Mouse (Mus musculus): ENCODE data around the gene Ppp3ca.

Gene Ppp3ca

DNA sequence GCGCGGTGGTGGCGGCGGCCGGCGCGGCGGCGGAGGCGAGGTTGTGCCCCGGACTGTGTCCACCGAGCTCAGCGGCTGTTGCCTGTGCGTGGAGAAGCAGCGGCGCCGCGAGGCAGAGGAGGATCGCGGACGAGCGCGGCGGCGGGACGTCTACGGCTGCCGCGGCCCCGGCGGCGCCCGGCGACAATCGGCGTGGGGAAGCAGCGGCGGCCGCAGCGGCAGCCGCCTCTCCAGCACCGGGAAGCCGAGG, at the start of gene Ppp3ca:
Gene Ppp3ca (plus strand): TSS at position 15 of the 250 bp plus-strand sequence.
- no peak for DNase-seq

DNA sequence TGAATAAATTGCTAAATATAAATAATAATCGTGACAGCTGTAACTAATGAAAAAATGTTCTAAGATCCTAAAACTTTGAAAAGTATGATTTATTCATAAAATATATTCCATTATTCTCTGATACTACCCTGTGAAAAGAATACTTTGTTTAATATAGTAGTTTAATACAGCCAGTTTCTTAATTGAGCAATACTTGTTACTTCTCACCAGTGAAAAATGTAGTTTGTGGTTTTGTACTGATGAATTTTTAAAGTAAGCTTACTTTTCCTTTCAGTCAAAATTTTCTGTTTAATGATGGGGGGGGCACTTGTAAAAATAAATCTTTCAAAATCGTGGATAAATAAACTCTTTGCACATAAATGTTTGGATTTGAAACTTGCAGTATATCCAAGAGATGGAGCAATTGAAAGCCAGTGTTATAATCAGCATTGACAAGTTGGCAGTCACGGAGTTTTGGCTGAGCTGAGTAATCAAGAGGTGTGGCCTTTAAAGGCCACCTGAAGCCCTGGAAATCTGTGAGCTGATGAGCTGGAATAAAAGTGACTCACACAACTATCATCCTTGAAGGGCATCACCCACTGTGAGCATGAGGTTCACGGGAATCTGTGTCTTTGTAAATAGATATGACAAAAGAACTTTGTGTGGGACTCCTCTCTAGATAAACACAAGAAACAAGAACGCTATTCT, 29.2 kb upstream of the Ppp3ca start:
- peak in 1 of 2 experiments; percentile 3 for DNase-seq

DNA sequence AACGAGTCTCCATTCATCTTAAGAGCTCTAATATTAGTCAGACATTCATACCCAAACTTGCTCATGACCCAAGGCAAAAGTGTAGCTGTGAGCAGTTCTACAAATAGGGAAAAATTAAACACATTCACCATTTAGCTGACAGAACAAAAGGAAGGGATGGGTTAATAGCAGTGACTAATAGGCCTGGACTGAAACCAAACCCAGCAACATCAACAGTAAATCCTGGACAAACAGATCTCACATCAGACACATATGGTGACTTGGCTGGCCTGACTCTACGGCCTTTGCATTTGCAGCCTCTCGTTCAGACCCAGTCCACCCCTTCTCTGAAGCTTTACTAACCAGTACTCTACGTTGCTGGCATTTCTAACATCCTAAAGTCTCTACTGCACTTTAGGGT, 19.0 kb upstream of the Ppp3ca start:
- DNase-seq, result no peak

DNA sequence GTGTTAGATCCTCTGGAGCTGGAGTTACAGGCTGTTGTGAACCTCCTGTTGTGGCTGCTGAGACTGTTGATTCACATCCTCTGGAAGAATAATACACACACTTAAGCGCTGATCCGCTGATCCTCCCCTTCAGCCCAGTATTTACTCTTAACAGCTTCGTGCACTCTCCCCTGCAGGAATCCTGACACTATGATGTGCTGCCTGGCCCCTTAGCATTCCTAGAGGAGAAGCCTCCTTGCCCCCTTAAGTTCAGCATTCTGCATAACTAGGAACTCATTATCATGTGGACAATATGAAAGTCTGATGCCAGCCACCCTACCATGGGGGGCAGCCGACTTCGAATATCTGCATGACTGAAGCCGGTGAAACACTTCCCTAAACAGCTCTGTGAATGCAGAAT, 18.4 kb upstream of the Ppp3ca start:
- no peak for DNase-seq

DNA sequence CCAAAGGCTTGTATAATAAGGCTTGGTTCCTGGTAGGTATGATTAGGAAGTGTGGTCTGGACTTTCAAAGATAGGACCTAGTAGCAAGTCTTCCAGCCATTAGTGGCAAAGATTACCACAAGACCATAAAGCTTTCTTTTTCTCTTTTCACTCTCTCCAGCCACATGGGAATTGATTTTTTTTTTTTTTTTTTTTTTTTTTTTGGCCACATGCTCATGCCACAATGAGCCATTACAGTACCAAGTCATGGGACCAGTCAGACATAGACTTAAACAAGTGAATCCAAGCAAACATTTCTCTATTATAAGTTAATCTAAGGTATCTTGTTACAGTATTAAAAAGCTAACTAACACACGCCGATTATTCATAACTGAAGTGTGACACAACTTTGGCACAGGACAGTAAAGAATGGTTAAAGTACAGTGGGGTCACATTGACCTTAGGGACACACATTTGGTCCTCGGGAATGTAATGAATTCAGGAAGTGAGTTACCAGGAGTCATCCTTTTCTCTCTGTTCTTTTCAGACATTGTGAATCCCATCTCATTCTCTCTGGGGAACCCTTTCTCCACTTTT, 13.4 kb upstream of the Ppp3ca start:
- DNase-seq, result no peak

DNA sequence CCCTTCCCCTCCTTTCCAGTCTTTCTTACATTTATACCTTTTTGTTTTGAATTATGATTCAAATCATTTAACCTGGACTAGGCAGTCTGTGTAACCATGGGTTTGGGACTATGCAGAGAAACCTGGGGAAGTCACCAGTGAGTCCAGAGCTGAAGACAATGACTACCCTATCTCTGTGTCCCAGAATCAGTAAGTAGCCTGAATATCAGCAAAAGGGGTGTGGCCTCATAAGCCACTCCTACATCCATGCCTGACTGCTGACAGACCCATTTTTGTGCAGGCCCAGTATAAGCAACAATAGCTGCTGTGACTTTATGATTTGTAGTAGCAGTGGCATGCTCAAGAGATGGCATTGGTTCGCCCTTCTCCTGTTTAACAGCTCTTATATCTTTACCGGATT, 11.2 kb upstream of the Ppp3ca start:
- DNase-seq, result no peak

DNA sequence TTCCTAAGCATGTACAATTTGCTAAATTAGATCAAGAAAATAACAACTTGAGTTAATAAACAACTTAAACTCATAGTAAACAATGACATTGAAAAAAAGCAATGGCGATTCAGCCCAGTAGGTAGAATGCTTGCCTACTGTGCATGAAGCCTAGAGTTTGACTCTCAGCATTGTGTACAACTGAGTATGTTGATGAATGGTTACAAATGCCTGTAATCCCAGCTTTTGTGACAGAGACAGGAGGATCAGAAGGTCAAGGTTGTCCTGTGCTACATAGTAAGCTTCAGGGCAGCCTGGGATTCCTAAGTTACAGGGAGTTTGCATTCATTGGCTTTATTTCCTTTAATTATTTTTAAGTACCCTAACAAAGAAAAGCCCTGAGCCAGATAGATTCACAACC, 4.8 kb upstream of the Ppp3ca start:
- DNase-seq, result no peak

DNA sequence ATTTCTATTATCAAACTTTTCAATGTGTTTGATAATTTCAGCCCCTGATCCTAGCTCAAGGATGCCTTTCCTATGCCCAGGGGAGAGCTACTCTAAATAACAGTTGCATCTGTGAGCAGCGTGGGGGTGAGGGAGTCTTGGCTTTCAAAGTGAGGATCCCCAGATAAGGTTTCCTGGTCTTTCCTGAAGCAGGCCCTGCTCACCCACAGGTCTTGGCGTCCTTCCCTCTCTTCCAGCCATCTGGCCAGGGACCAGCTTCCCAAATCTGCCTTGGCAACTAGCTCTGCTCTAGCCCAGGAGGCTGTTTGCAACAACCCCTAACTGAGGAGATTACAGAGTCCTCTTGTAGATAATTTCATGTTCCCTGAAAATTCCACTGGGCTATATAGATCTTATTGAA, 1.9 kb upstream of the Ppp3ca start:
- DNase-seq, result peak; percentile 65 to 66

DNA sequence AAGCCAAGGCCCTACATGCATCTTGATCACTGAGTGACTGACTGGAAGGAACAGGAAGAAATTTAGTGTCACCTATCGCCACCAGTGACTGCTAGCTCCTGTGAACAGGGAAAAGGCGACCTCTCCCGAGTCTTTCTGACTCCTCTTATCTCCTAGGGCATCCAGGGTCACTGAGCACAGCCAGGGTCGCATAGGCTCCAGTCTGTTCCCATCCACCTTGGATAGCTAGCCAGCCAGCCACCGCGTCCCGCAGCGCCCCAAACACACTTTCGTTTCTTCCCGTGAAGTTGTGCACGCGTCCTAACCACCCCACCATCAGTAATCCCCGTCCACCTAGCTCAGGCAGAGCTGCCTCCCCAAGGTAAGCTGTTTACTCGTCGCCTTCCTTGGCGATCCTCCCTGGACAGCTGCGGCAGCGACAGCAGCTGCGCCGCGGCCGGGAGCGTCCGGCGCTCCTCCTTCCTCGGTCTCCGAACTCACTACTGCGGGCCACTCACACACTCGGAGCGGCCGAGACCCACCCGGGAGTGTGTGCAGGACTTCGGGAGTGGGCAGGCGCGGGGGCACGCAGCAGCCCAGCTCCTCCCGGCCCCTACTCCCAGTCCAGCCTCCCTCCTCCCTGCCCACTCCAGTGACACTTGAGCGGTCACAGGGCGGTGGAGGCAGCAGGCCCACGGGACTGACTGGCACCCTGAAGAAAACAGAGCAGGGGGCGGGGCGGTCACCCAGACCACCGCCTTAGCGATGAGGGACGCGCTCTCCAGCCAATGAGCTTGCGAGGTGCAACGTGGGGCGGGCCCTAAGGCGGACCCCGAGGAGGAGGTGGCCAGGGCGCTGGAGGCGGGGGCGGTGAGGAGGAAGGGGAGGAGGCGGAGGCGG, 454 bp upstream of the Ppp3ca start:
- peak; percentile 100 for DNase-seq

DNA sequence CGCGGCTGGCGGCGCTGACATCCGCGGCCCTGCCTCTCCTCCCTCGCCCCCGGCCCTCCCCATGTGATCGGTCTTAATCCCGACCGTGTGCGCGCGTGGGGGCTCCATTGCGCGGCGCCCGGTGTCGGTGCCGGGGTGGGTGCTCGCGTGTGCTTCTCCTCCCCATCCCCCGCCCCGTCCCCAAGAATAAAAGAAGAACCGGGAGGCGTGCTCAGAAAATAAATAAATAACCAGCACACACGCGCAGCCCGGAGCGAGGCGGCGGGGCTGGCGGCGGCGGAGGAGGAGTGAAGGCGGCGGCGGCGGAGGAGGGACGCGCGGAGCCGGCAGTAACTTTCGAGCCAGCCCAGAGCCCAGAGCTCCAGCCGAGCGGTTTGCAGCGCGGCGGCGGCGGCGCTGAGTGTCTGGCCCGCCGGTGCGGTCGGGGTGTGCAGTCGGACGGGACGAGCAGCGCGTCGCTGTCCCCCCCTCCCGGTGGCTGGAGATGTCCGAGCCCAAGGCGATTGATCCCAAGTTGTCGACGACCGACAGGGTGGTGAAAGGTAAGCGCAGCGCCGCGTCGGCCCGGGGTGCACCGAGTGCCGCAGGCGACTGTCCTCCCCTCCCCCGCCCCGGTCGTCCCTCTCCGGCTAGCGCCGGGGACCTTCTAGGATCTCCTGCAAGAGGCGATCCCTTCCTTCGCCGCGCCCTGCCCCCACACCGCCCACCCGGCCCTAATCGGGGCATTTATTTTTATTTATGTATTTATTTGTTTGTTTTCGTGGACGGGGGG, 622 bp downstream of the Ppp3ca start:
- DNase-seq, result peak; percentile 62 to 64

DNA sequence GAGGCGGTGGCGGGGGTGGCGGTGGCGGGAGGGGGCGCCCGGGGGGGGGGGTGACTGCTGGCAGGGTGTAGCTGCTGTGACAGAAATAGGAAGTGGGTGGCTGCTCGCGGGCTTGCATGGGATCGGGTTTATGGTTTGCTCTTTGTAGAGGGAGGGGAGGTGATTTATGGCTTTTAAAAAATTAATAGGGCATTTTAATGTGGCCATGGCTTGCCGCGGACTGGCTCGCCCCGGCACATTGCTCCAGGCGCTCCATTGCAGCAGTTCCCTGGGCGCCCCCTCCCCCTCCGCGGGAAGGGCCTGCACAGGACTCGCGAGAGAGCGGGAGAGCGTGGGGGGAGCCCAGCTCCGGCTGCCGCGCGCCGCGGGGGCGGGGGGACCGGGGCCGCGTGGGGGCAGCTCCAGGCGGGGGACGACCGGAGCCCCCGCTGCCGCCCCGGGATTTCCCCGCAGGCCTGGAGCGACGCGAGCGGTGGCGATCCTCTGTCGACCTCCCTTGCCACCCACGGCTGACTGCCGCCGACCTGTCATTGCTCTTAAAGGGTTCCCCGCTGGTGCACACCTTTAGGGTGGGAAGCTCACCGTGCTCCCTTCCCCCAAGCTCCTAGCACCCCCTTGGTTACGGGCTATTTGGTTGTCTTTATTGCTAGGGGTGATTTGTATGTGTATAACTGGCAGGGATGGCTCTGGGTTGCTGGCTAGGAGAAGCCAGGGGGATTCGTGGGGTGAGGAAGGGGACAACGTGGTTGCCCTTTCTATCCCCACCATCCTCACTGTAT, 1.4 kb downstream of the Ppp3ca start:
- DNase-seq, result peak; percentile 71 to 83

DNA sequence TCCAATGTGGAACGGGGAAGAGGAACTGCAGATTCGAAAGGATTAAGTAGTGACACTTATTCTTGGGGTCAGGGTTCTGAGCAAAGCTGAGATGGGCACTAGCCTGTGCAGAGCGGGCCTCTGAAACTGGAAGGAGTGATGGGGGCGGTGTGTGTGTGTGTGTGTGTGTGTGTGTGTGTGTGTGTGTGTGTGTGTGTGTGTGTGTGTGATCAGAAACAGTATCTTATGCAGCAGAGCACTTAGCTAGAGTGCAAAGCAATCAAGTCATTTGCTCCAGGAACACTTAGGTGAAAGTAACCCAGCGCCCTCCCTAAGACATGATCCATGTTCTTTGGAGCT, 2.0 kb downstream of the Ppp3ca start:
- no peak for DNase-seq

DNA sequence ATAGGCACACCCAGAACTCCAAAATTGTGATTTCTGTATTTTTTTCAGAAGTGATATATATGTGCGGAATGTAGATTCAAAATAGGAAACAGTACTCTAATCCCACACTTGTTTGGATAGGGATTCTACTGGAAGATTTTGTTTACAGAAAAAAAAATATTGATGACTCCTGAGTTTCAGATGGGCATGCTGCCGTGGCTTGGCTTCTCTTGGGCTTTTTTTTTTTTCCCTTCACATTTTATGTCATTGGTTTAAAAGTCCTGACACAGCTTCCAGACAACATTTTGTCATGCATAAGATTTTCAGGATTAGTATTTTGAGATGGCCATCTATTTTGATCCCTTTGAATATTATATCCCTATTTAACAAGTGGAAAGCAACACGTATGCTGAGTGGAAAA, 2.9 kb downstream of the Ppp3ca start:
- no peak for DNase-seq

DNA sequence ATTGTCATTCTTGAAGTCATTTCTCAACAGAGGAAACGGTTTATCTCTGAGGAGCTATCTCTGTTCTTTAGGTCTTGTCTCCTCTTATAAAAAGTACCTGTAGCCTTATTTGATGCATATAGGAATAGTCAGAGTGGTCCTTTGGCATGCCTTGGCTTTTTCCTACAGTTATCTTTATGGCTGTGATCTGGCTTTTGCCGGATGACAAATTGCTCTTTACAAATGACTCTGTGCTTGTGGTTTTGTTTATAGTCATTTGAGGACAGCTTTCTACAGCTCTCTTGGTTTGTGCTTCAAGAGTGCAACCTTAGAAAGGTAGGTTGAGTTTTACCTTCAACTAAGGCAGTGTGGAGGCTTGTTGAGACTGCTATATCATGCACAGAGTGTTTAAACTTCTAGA, 3.4 kb downstream of the Ppp3ca start:
- no peak for DNase-seq

DNA sequence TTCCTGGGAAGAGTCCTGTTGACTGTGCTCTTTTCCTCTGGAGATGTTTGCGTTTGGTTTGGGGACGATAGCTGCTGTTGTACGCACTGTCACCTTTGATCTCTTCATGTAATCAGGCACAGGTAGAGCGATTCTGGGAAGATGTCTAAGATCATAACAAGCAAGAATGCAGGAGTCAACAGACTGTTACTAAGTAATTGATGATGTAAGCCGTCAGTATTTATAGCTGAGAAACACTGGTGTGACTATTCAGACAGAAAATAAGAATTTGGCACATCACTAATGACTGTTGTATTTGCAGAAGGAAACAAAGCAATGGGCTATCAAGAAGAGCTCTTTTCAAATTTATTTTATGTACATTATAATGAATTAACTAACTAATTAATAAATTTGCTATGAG, 4.6 kb downstream of the Ppp3ca start:
- DNase-seq, result no peak

DNA sequence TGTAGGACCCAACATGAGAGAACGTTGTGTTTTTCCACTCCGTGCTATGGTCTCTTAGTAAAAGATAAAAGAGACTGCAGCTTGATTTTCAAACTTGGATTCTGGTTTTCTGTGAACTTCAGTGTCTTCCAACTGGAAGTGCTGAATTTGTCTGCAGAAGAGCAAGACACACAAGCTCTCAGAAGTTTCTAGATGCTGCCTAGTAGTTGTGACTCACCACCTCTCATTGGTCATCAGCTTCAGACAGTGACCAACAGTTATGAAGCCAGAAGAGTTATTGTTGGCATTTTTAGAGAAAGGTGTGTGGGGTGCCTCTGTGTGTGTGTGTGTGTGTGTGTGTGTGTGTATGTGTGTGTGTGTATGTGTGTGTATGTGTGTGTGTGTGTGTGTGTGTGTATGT, 7.1 kb downstream of the Ppp3ca start:
- no peak for DNase-seq

DNA sequence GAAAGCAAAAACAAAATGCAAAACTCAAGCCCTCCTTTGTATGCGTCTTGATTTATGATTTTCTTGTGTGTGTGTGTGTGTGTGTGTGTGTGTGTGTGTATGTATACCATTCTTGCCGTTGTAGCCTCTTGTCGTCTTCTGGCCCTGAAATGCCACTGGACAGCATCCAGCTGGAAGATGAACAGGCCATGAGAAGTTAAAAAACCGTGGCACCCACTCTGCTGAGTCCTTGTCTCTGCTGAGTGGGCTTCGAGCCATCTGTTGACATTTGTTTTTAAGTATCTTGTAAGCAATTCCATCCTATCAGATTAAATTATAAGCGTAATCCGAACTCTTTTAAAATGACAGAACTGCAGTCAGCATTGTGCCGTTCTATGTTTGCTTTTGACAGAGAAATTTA, 8.5 kb downstream of the Ppp3ca start:
- DNase-seq, result no peak

DNA sequence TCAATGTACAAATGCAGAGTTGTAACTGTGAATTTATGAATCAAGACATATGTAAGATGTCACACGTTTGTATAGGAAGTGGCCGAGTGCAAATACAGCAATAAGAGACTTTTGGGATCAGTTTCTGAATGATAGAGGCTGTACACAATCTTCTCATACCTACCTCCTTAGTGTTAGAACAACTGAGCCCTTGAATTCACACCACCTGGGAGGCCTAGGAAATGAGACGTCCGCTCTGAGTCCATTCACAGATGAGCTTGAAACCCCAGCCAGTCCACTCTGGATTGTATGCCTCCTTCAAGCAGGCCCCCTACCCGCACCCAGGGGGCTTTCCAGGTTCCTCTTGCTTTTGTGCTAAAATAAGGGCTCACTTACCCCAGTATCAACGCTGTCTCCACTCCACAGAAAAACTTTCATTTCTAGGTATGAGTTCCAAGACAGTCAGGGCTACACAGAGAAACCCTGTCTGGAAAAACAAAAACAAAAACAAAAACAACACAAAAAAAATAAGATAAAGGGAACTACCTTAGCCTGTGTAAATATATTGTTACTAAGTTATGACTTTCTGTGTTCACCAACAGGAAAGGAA, 10.1 kb downstream of the Ppp3ca start:
- DNase-seq, result no peak

DNA sequence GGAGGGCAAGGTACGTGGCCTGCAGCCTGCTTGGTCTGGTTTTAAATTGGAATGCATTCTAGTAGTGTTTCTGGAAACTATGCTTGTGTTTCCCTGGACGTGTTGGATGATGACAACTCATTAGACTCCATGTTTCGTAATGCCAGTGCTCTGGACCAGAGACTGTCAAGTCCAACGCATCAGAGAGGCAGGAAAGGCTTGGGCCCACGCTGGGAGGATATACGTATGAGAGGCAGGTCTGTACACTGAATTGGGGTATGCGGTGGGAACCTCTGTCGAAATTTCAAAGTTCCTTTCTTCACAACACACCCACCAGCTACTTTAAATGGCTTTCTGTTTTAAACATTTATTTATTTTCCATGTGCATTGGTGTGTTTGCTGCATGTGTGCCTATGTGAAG, 12.3 kb downstream of the Ppp3ca start:
- DNase-seq, result no peak

DNA sequence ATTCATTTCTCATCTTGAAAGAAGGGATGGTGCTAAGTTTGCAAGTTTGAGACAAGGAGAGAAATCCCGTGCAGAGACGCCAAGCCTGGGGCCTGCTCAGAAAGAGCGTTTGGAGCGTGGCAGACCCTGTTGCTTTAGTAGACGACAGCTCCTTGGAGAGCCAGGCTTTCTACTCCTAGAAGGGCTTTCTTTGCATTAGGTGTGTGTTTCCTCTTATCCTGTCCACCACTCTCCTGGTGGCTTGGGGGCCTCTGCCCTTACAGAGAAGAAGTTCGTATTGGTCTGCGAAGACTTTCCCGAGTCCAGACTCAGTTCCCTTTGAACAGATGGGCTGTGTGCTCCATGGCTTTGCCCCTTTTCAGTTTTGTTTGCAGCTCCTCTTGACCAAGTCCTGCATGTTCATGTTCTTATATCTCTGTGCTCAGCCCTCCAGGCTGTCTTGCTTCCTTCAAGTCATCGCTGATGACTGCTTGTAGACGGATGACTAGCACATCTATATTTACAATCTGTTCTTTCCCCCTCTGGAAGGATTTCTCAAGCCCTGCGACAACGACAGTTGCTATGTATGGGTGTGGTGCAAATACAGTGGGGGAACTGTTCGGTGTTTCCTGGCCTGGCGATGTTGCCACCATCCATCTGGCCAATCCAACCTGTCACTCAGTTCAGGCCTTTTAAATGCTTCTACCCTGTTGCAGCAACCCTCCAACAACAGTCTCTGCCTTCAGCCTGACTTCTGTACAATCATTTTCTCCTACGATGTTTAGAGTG, 14.5 kb downstream of the Ppp3ca start:
- peak; percentile 39 to 52 for DNase-seq

DNA sequence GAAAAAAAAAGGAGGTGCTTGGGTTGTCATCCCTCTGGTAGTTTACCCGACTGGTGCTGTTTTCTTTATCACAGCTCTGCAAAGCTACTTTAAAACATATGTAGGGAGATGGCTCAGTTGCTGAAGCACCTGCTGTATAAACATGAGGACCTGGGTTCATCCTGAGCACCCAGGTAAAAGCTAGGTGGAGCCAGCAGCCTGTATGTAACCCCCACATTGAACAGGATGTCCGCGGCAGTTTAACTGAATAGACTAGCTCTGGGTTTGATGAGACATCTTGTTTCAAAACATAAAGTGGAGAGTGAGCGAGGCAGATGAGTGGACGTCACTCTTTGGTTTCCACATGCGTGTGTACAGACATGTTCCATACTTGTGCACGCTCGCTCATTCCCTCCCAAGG, 16.5 kb downstream of the Ppp3ca start:
- DNase-seq, result no peak

All from lung, adult 18-20 months (tissue).